26 mouse cellular contexts compared by ENCODE assay signal in genomic region chr1:184562926-184563325, GRCm38 (mm10).
DNase-seq lines count a peak whose midpoint lies in the region; ATAC-seq lines count a peak whose summit lies in the region.
"Had no signal": no experiment of that assay in that cellular context is flagged by ENCODE, and none has a peak within 500 bp of the region (broad histone marks: within the 10 kb centered on the region; RNA-seq: fewer than 3 reads in every experiment).

No protein-coding gene starts in this region.

- no peaks in the 10 kb centered on the region for H3K9me3 ChIP-seq in intestine, embryonic 16.5 days (ENCODE audit: control insufficient read depth, low read length)
- H3K9me3 ChIP-seq: embryonic facial prominence, embryonic 13.5 days; forebrain, embryonic 12.5 days; G1E; heart, embryonic 12.5 days; limb, embryonic 13.5 days; liver, embryonic 12.5 days had no signal

- H3K9ac ChIP-seq in intestine, embryonic 16.5 days (ENCODE audit: low read depth, low read length), result no peak overlapping the region
- H3K9ac ChIP-seq: embryonic facial prominence, embryonic 13.5 days; forebrain, embryonic 12.5 days; heart, embryonic 12.5 days; limb, embryonic 13.5 days; liver, embryonic 12.5 days had no signal

- no peaks in the 10 kb centered on the region for H3K27me3 ChIP-seq in intestine, embryonic 16.5 days (replicated peaks; ENCODE audit: control insufficient read depth, insufficient read depth, low read length)
- H3K27me3 ChIP-seq: embryonic facial prominence, embryonic 13.5 days; forebrain, embryonic 12.5 days; limb, embryonic 13.5 days; liver, embryonic 12.5 days had no signal

- no peak overlapping the region for H3K4me3 ChIP-seq in intestine, embryonic 16.5 days (ENCODE audit: low read length)
- H3K4me3 ChIP-seq: embryonic facial prominence, embryonic 13.5 days; erythroblast, embryonic 14.5 days; forebrain, embryonic 12.5 days; heart, embryonic 12.5 days; limb, embryonic 13.5 days; liver, embryonic 12.5 days had no signal

- no peaks in the 10 kb centered on the region for H3K4me1 ChIP-seq in intestine, embryonic 16.5 days (ENCODE audit: control insufficient read depth, insufficient read depth, low read length)
- H3K4me1 ChIP-seq: embryonic facial prominence, embryonic 13.5 days; forebrain, embryonic 12.5 days; heart, embryonic 12.5 days; limb, embryonic 13.5 days; liver, embryonic 12.5 days had no signal

- 84% methylated on average over 4 of the region's 4 CpGs for WGBS in intestine, embryonic 16.5 days

- peak; percentile 66 for ATAC-seq in megakaryocyte progenitor cell, adult 5-6 weeks (replicated peaks; ENCODE audit: poor library complexity)
- ATAC-seq in intestine, embryonic 16.5 days, result no peak
- ATAC-seq: activated CD4-positive, CD25-positive, alpha-beta regulatory T cell, adult 4 months; liver, embryonic 12.5 days had no signal

- H3K4me2 ChIP-seq in intestine, embryonic 16.5 days (ENCODE audit: low read depth, low read length), result no peak overlapping the region
- H3K4me2 ChIP-seq: embryonic facial prominence, embryonic 13.5 days; forebrain, embryonic 12.5 days; heart, embryonic 12.5 days; limb, embryonic 13.5 days; liver, embryonic 12.5 days; midbrain, embryonic 11.5 days had no signal

- DNase-seq in heart, adult 11 months, result peak; percentile 83
- no peak for DNase-seq in heart, adult 8-10 months (ENCODE audit: low spot score)
- DNase-seq in B cell, adult 2 months, result peak; percentile 27
- peak; percentile 35 for DNase-seq in c-Kit-positive CD71-negative TER-119-negative erythroid progenitor cells, embryonic 14.5 days (ENCODE audit: low read depth)
- DNase-seq in kidney, adult 9 months, result no peak
- no peak for DNase-seq in right cerebral cortex, postnatal 14 days
- DNase-seq: adrenal gland, postnatal 10 days; cerebellum, adult 11 months; cerebellum, postnatal 10 days; heart, postnatal 10 days; kidney, adult 18-20 months; layer of hippocampus, adult 9-11 months; lung, adult 2 months; lung, postnatal 4 days had no signal

- H3K36me3 ChIP-seq in intestine, embryonic 16.5 days (ENCODE audit: control insufficient read depth, insufficient read depth, low read length), result no peaks in the 10 kb centered on the region
- H3K36me3 ChIP-seq: embryonic facial prominence, embryonic 13.5 days; forebrain, embryonic 12.5 days; G1E; heart, embryonic 12.5 days; limb, embryonic 13.5 days; liver, embryonic 12.5 days had no signal

- no peak overlapping the region for H3K27ac ChIP-seq in intestine, embryonic 16.5 days (ENCODE audit: low read length)
- H3K27ac ChIP-seq: embryonic facial prominence, embryonic 13.5 days; forebrain, embryonic 12.5 days; kidney, postnatal 0 days; limb, embryonic 13.5 days; liver, embryonic 12.5 days had no signal

Comparison
In these comparisons a context has a peak if more than half of its experiments do, and no peak if none do; other contexts are left out.
1. DNase-seq: peak in heart, adult 11 months (single experiment), B cell, adult 2 months (2 of 2) and c-Kit-positive CD71-negative TER-119-negative erythroid progenitor cells, embryonic 14.5 days (single experiment); none in heart, adult 8-10 months (single experiment), kidney, adult 9 months (single experiment) and right cerebral cortex, postnatal 14 days (single experiment).